Mouse (Mus musculus) MEL (cell line): ENCODE data around the gene Cep89. TPM values are rescaled to one million over a fixed set of nuclear protein-coding genes. Genes with fewer than 3 reads are reported as not detected.

Source experiments
- DNase-seq: peaks from one replicate; pipeline ENCODE4 v3.0.0; 2011; ENCODE audit warnings: low read depth, low spot score
- H3K27ac ChIP-seq: 2 replicates; pipeline ENCODE4 v1.5.1; 2012; ENCODE audit warnings: low read depth, mild to moderate bottlenecking, control low read depth, low read length, moderate library complexity; ENCODE audit not compliant: control insufficient read depth
- H3K27me3 ChIP-seq, 2 experiments: fragments of 150-350 bp in 1 of 2; sonication (generic) in 1 of 2; 2 replicates each; pipeline ENCODE4 v1.6.1; 2012; ENCODE audit warnings: low read length in 2 of 2, mild to moderate bottlenecking in 2 of 2, improper control_type of control experiment in 1 of 2, moderate library complexity in 1 of 2; ENCODE audit not compliant: insufficient read depth in 2 of 2, control insufficient read depth in 1 of 2
- H3K36me3 ChIP-seq, 2 experiments: 2 replicates each; pipeline ENCODE4 v1.6.1; 2012 to 2014; ENCODE audit warnings: low read length in 2 of 2, improper control_type of control experiment in 1 of 2, inconsistent platforms in 1 of 2, mild to moderate bottlenecking in 1 of 2; ENCODE audit not compliant: insufficient read depth in 2 of 2, control insufficient read depth in 1 of 2
- H3K4me1 ChIP-seq, 2 experiments: fragments of 150-350 bp in 1 of 2; sonication (generic) in 1 of 2; 2 replicates each; pipeline ENCODE4 v1.6.1; 2012; ENCODE audit warnings: low read length in 2 of 2, improper control_type of control experiment in 1 of 2, mild to moderate bottlenecking in 1 of 2; ENCODE audit not compliant: insufficient read depth in 2 of 2, control insufficient read depth in 1 of 2
- H3K4me3 ChIP-seq, 2 experiments: fragments of 150-350 bp in 1 of 2; sonication (generic) in 1 of 2; 2 replicates each; pipeline ENCODE4 v1.5.1; 2012; ENCODE audit warnings: low read depth in 2 of 2, low read length in 2 of 2, mild to moderate bottlenecking in 2 of 2, moderate library complexity in 2 of 2, control low read depth in 1 of 2, improper control_type of control experiment in 1 of 2; ENCODE audit not compliant: control insufficient read depth in 1 of 2, insufficient read depth in 1 of 2
- H3K79me2 ChIP-seq: 2 replicates; pipeline ENCODE4 v1.6.1; 2012; ENCODE audit warnings: mild to moderate bottlenecking, low read length, moderate library complexity; ENCODE audit not compliant: control insufficient read depth, poor library complexity, insufficient read depth
- H3K9ac ChIP-seq: 2 replicates; pipeline ENCODE4 v1.6.1; 2012; ENCODE audit warnings: low read depth, mild to moderate bottlenecking, control low read depth, low read length, moderate library complexity; ENCODE audit not compliant: control insufficient read depth, poor library complexity, severe bottlenecking
- H3K9me3 ChIP-seq: fragments of 150-350 bp; sonication (generic); replicated peaks from 2 replicates; pipeline ENCODE4 v1.6.1; 2012; ENCODE audit warnings: mild to moderate bottlenecking, low read length, improper control_type of control experiment, moderate library complexity; ENCODE audit not compliant: insufficient read depth
- CHD2 ChIP-seq: IDR thresholded peaks from 2 replicates; pipeline ENCODE4 v1.6.1; 2011; ENCODE audit warnings: low read length, improper control_type of control experiment
- CTCF ChIP-seq, 3 experiments: IDR thresholded peaks in 2 of 3; conservative IDR thresholded peaks in 1 of 3; 2 replicates each; pipeline ENCODE4 v1.5.1; 2011 to 2012; ENCODE audit warnings: low read length in 3 of 3, low read depth in 2 of 3, mild to moderate bottlenecking in 2 of 3, improper control_type of control experiment in 1 of 3, inconsistent platforms in 1 of 3, mixed read lengths in 1 of 3, moderate library complexity in 1 of 3; ENCODE audit not compliant: control insufficient read depth in 1 of 3, insufficient read depth in 1 of 3, poor library complexity in 1 of 3, severe bottlenecking in 1 of 3
- E2F4 ChIP-seq: IDR thresholded peaks from 2 replicates; pipeline ENCODE4 v1.6.1; 2011; ENCODE audit warnings: low read depth, low read length, improper control_type of control experiment, borderline replicate concordance
- ELF1 ChIP-seq: IDR thresholded peaks from 2 replicates; pipeline ENCODE4 v1.6.1; 2014; ENCODE audit warnings: low read depth, mild to moderate bottlenecking, inconsistent platforms, low read length, improper control_type of control experiment, moderate library complexity
- EP300 ChIP-seq, 2 experiments: IDR thresholded peaks; 2 replicates each; pipeline ENCODE4 v1.6.1; 2011; ENCODE audit warnings: improper control_type of control experiment in 2 of 2, low read length in 2 of 2, low read depth in 1 of 2, mild to moderate bottlenecking in 1 of 2
- GATA1 ChIP-seq: IDR thresholded peaks from 2 replicates; pipeline ENCODE4 v1.6.1; 2011; ENCODE audit warnings: low read depth, low read length, improper control_type of control experiment
- HCFC1 ChIP-seq: IDR thresholded peaks from 2 replicates; pipeline ENCODE4 v1.6.1; 2012; ENCODE audit warnings: low read depth, mild to moderate bottlenecking, inconsistent platforms, low read length, improper control_type of control experiment, moderate library complexity
- JUND ChIP-seq: IDR thresholded peaks from 2 replicates; pipeline ENCODE4 v1.6.1; 2011; ENCODE audit warnings: low read depth, mild to moderate bottlenecking, improper control_type of control experiment, low read length
- MEF2A ChIP-seq: IDR thresholded peaks from 2 replicates; pipeline ENCODE4 v1.6.1; 2014; ENCODE audit warnings: low read depth, mild to moderate bottlenecking, inconsistent platforms, low read length, improper control_type of control experiment; ENCODE audit not compliant: poor library complexity, insufficient replicate concordance, severe bottlenecking; ENCODE audit errors: extremely low read depth
- MYB ChIP-seq: IDR thresholded peaks from 2 replicates; pipeline ENCODE4 v1.6.1; 2011; ENCODE audit warnings: mild to moderate bottlenecking, low read depth, low read length, improper control_type of control experiment
- MYC ChIP-seq: IDR thresholded peaks from 2 replicates; pipeline ENCODE4 v1.6.1; 2011; ENCODE audit warnings: low read depth, mild to moderate bottlenecking, low read length, improper control_type of control experiment, moderate library complexity
- NRF1 ChIP-seq: IDR thresholded peaks from 2 replicates; pipeline ENCODE4 v1.6.1; 2014; ENCODE audit warnings: low read depth, mild to moderate bottlenecking, inconsistent platforms, low read length, improper control_type of control experiment, moderate library complexity; ENCODE audit not compliant: poor library complexity, insufficient read depth, severe bottlenecking
- POLR2A ChIP-seq, 2 experiments: IDR thresholded peaks; 2 replicates each; pipeline ENCODE4 v1.6.1; 2011 to 2012; ENCODE audit warnings: low read length in 2 of 2, mild to moderate bottlenecking in 2 of 2, control low read depth in 1 of 2, improper control_type of control experiment in 1 of 2, low read depth in 1 of 2, moderate library complexity in 1 of 2; ENCODE audit not compliant: control insufficient read depth in 1 of 2, insufficient read depth in 1 of 2, poor library complexity in 1 of 2
- POLR2AphosphoS2 ChIP-seq: IDR thresholded peaks from 2 replicates; pipeline ENCODE4 v1.6.1; 2011; ENCODE audit warnings: low read length, improper control_type of control experiment
- RAD21 ChIP-seq: IDR thresholded peaks from 2 replicates; pipeline ENCODE4 v1.6.1; 2011; ENCODE audit warnings: mild to moderate bottlenecking, low read depth, low read length, improper control_type of control experiment
- RCOR1 ChIP-seq: IDR thresholded peaks from 2 replicates; pipeline ENCODE4 v1.6.1; 2012; ENCODE audit warnings: low read depth, mild to moderate bottlenecking, inconsistent platforms, low read length, improper control_type of control experiment
- TAL1 ChIP-seq: IDR thresholded peaks from 2 replicates; pipeline ENCODE4 v1.6.1; 2012; ENCODE audit warnings: mild to moderate bottlenecking, inconsistent platforms, low read length, moderate library complexity, mixed read lengths
- TCF12 ChIP-seq: IDR thresholded peaks from 2 replicates; pipeline ENCODE4 v1.6.1; 2014; ENCODE audit warnings: low read depth, mild to moderate bottlenecking, inconsistent platforms, low read length, improper control_type of control experiment, moderate library complexity
- USF1 ChIP-seq: IDR thresholded peaks from 2 replicates; pipeline ENCODE4 v1.6.1; 2014; ENCODE audit warnings: low read depth, mild to moderate bottlenecking, inconsistent platforms, low read length, improper control_type of control experiment, moderate library complexity
- USF2 ChIP-seq, 2 experiments: IDR thresholded peaks; 2 replicates each; pipeline ENCODE4 v1.6.1; 2011 to 2012; ENCODE audit warnings: improper control_type of control experiment in 2 of 2, low read length in 2 of 2, borderline replicate concordance in 1 of 2, inconsistent platforms in 1 of 2, low read depth in 1 of 2, mild to moderate bottlenecking in 1 of 2; ENCODE audit not compliant: insufficient read depth in 1 of 2
- ZC3H11A ChIP-seq: IDR thresholded peaks from 2 replicates; pipeline ENCODE4 v1.6.1; 2012; ENCODE audit warnings: low read depth, mild to moderate bottlenecking, inconsistent platforms, low read length, improper control_type of control experiment
- ZKSCAN1 ChIP-seq: IDR thresholded peaks from 2 replicates; pipeline ENCODE4 v1.6.1; 2012; ENCODE audit warnings: low read depth, mild to moderate bottlenecking, inconsistent platforms, low read length, improper control_type of control experiment, moderate library complexity
- polyA plus RNA-seq, 2 experiments: library from polyadenylated mRNA; stranded (reverse) in 1 of 2; unstranded in 1 of 2; fragments of >175 nt in 1 of 2; fragments of >200 nt in 1 of 2; gene quantifications; 2 replicates each; pipeline versions ENCODE4 v1.2.1 to v1.2.4; 2012; ENCODE audit warnings: low replicate concordance in 2 of 2, low read depth in 1 of 2; ENCODE audit not compliant: insufficient read length in 2 of 2, insufficient read depth in 1 of 2, missing spikeins in 1 of 2
- total RNA-seq: library from RNA; depleted of rRNA; stranded (reverse); fragments of 300-350 nt; gene quantifications from 2 replicates; pipeline ENCODE4 v1.2.3, GENCODE M21; 2012

The Cep89 gene
- total and polyA plus RNA-seq, 3 experiments, result 15.8 to 44.5 TPM; not detected in 1

- H3K27ac ChIP-seq, result no peak within 1 kb of the TSS
- H3K79me2 ChIP-seq, result no peaks in the 10 kb centered on the region
- H3K36me3 ChIP-seq, result no peaks in the 10 kb centered on the region
- no peaks in the 10 kb centered on the region for H3K9me3 ChIP-seq
- no peak within 1 kb of the TSS for H3K4me3 ChIP-seq
- peaks cover 2 to 5% of the 10 kb centered on the region in 2 experiments; a peak in 3 of 4 replicates for H3K27me3 ChIP-seq
- no peak within 1 kb of the TSS for H3K9ac ChIP-seq
- peak; percentile 13 for DNase-seq
- TF ChIP-seq USF1 (no peak), MYC (no peak)
- no peaks in the 10 kb centered on the region for H3K4me1 ChIP-seq
Observed at GRCm38 (mm10) chr7:35447996-35448846, 51.4 kb downstream of the Cep89 start, which contains the start of gene Slc7a9. Gene Slc7a9 (plus strand): TSS chr7:35448796.

GRCm38 (mm10) chr7:35448867-35449266 lies 52.0 kb downstream of the Cep89 start:
- Histone ChIP-seq H3K9ac (no peak overlapping the region), H3K4me1 (no peaks in the 10 kb centered on the region), H3K9me3 (no peaks in the 10 kb centered on the region), H3K27ac (no peak overlapping the region), H3K4me3 (no peak overlapping the region), H3K79me2 (no peaks in the 10 kb centered on the region), H3K36me3 (no peaks in the 10 kb centered on the region), H3K27me3 (peaks cover under 1 to 5% of the 10 kb centered on the region in 2 experiments; a peak in 3 of 4 replicates)
- no peak for TF ChIP-seq ZKSCAN1
- TF ChIP-seq NRF1, result no peak
- TF ChIP-seq GATA1, result no peak
- no peak for TF ChIP-seq TAL1
- TF ChIP-seq CHD2, result no peak
- TF ChIP-seq RCOR1, result no peak
- TF ChIP-seq ELF1, result no peak
- TF ChIP-seq RAD21, result no peak
- TF ChIP-seq MYC, result no peak
- DNase-seq, result no peak

- no peak for DNase-seq
- Histone ChIP-seq H3K27me3 (no peaks in the 10 kb centered on the region; a peak in 2 of 4 replicates), H3K36me3 (no peaks in the 10 kb centered on the region), H3K4me1 (no peaks in the 10 kb centered on the region), H3K4me3 (no peak overlapping the region), H3K79me2 (no peaks in the 10 kb centered on the region), H3K9me3 (no peaks in the 10 kb centered on the region), H3K9ac (no peak overlapping the region), H3K27ac (no peak overlapping the region)
- TF ChIP-seq POLR2AphosphoS2 (no peak), MYB (no peak), MEF2A (no peak), POLR2A (IDR thresholded peaks at IDR 0.05; ENCODE audit: control insufficient read depth in 1 of 2, insufficient read depth in 1 of 2, low read depth in 1 of 2, low read length in 2 of 2, poor library complexity in 1 of 2) (no peak), HCFC1 (no peak), USF1 (no peak), NRF1 (no peak), USF2 (IDR thresholded peaks at IDR 0.05; ENCODE audit: borderline replicate concordance in 1 of 2, insufficient read depth in 1 of 2, low read depth in 1 of 2, low read length in 2 of 2) (no peak), CHD2 (no peak), CTCF (IDR thresholded peaks at IDR 0.05 in 2 of 3, conservative IDR thresholded peaks at IDR 0.05 in 1 of 3; ENCODE audit: control insufficient read depth in 1 of 3, insufficient read depth in 1 of 3, low read depth in 2 of 3, low read length in 3 of 3, poor library complexity in 1 of 3, severe bottlenecking in 1 of 3) (no peak), EP300 (IDR thresholded peaks at IDR 0.05; ENCODE audit: low read depth in 1 of 2, low read length in 2 of 2) (no peak), ZC3H11A (no peak), TCF12 (no peak), E2F4 (no peak), JUND (no peak)
Observed at GRCm38 (mm10) chr7:35456091-35456814, 59.4 kb downstream of the Cep89 start.
